Mouse (Mus musculus): ENCODE results near the gene Kctd14.

- TF ChIP-seq POLR2A (IDR thresholded peaks at IDR 0.05; ENCODE audit: insufficient read depth, low read depth, low read length) (no peak), CTCF (IDR thresholded peaks at IDR 0.05) (no peak)
These were observed 23.8 kb upstream of the Kctd14 start for GRCm38 (mm10) chr7:97427296-97427695.

All from heart, adult 2 months (tissue).